Mouse (Mus musculus): ENCODE results near the gene BC051665.

BC051665 gene

DNA sequence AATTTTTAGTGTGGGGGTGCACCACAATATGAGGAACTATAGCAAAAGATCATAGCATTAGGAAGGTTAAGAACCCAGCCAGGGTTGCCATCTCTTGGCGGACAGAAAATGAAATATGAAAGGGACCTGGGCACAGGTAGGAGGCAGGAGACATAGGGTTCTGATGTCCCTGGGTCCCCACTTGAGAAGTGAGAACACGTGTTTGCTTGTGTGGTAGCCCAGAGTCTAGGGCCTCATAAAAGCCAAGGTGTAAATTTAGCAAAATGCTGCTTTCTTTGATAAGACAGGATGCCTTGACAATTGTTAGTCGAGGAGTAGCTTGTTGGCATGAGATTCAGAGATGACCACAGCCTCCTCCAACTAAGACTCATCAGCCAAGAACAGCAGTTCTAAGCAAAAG lies 41.4 kb downstream of the BC051665 start:
- in situ Hi-C loops (cut with MboI, MseI), result loop anchor here (5.0 kb wide), 4 partner anchors 63 to 272 kb away; no protein-coding TSS in a partner anchor

DNA sequence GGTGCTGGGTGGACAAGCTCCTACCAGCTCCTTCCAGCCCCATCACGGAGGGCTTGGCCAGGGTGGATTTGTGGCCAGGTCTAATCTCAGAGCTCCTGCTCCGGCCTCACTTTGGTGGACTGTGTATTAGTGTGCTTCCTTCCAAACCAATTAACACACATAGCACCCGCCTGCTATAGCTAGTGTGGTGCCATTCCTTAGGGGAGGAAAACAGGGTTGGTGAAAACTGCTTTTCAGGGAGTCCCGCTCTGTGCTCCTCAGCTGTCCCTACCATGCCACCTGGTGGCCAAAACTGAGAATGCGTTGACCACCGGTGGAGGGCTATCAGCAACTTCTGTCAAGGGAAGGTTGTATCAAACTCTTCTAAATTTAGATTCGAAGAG lies 42.1 kb downstream of the BC051665 start:
- in situ Hi-C loops (cut with MboI, MseI), result loop anchor here in 1 of 2 experiments (5.0 kb wide), 1 partner anchor 272 kb away; no protein-coding TSS in a partner anchor

DNA sequence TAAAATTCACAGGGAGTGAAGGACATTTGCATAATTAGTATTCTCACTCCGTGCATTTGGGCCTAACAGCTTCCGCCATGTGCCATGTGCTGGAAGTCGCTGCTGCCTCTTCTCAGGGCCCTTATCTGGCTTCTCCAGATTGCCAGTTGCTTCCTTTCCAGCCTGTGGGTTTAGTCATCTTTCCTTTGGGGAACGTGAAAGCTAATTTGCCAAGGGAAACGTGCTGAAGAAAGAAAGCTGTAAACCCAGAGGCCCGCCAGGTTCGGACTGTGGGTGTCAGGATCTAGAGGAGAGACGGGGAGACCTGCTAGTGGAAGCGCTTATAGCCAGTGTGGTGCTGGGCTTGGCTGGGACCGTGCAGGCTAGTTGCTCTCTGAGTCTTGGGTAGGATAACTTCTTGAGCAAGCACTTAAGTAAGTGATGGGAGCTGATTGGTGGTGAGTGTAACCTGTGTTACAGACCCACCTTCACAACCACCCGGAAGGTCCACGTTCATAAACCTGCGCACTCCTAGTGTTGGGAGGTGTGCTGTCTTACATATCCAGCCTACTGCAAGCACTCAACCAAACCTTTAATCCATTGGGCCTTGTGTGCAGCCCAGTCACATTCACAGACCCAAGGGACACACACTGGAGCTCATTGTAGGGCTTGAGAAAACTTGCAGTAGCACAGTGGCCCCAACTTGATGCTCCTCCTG lies 42.6 kb downstream of the BC051665 start:
- in situ Hi-C loops (cut with MboI, MseI), result loop anchor here in 1 of 2 experiments (5.0 kb wide), 1 partner anchor 271 kb away; no protein-coding TSS in a partner anchor

DNA sequence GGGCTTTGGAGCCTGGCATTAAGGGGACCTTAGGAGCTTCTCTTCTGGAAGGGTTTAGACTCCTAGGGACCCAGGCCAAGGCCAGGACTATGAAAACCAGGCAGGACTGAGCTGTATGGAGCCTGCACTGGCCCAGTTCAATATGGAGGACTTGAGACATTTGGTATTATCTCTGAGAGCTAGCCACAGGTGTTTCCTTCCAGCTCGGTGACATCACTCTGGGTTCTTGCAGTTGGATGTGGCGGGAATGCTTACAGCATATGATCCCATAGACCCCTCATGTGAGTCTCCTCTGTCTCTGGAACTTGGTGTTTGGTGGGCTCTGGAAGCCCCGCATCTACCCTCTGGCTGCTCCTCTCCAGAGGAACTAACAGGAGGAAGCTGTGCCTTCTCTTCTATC lies 43.6 kb downstream of the BC051665 start:
- in situ Hi-C loops (cut with MboI, MseI), result loop anchor here in 1 of 2 experiments (5.0 kb wide), 1 partner anchor 270 kb away; no protein-coding TSS in a partner anchor

DNA sequence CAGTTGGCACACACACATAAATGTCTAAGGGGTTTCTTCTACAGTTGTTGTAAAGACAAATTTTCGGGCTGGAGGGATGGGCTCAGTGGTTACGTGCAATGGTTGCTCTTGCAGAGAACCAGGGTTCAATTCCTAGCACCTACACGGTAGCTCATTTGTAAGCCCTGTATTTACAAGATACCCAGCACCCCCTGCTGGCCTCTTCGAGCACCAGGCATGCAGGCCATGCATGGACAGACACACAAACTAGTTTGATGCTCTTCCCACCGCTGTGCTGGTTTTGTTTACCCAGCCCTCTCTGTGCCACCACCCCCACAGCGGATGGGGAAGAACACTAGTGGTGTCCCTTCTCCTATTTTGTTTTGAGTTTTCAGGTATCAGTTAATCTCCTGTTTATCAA lies 45.9 kb downstream of the BC051665 start:
- in situ Hi-C loops (cut with MboI, MseI), result loop anchor here in 1 of 2 experiments (5.0 kb wide), 1 partner anchor 268 kb away; no protein-coding TSS in a partner anchor

DNA sequence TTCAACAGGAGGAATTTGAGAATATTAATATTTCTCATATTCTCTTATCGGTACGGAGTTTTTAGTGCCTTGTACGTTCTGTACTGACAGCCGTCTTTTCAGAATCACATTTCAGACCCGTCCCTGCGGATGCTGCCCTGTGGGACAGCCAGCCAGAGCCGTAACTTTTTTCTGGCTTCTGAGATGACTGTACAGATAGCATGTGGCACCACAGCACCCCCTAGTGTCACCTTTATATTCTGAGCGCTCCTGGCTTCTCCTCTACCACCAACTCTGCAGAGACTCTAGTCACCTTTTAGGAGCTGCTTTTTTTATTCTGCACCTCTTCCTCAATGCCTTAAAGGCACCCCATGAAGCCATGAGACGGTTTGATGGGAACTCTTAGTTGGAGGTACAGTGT lies 47.7 kb downstream of the BC051665 start:
- in situ Hi-C loops (cut with MboI, MseI), result loop anchor here in 1 of 2 experiments (5.0 to 10.0 kb wide), 2 partner anchors 131 to 894 kb away; no protein-coding TSS in a partner anchor

DNA sequence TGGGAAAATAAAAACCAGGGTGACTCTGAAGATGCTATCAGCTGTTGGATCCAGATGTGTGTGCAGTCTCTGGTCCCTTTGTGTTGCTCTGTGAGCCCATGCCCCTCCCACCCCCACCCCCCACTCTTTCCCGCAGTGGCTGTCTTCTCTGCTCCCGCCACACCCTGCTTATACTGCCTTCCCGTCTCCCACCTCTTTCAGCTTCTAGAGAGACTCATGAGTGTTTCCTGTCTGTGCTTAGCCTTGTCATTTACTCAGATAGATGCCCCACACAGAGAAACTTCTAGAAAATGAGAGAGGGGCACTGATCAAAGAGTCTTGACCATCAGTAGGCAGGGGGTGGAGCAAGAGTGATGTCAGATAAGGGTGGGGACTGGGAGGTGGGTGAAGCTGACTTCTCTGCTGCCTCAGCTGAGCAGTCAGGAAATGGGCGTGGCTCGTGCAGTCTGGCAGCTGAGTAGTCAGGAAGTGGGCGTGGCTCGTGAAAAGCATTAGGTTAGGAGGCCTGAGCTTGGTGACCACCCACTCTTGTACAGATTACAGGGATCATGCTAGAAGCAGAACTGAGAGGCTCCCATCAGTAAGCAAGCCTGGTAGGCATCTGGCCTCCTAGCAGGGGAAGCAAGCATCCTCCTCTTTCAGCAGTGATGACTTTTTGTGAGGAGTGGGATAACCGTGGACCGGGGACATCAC lies 48.4 kb downstream of the BC051665 start:
- in situ Hi-C loops (cut with MboI, MseI), result loop anchor here in 1 of 2 experiments (5.0 to 10.0 kb wide), 2 partner anchors 130 to 893 kb away; no protein-coding TSS in a partner anchor

DNA sequence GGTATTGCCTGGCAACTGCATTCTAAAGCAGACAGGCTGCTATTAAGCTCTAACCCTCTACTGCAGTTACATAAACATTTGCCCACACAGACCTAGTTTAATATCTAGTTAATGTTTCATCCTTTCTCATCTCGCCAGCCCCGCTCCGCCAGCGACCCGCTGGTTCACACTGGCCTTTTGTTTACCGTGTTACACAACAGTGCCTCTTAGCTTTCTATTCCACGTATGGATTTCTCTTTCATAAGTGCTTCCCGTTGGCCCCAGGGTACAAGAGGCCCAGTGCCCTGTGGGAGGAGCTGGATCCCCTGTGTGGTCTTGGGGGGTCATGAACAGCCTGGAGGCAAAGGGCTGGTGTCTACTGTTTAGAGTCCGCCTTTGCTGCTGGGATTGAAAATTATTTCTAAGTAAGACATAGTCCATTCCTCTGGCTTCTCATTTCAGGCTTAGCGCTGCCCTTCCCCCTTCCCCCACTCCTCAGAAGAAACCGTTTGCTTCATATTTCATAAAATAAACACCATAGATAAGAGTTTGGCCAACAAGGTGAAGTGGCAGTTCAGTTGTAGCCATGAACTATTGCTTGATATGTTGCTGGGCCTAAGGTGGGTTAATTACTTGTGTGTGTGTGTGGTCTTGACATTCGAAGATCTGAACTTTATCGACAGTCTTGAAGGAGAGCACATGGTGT lies 49.6 kb downstream of the BC051665 start:
- in situ Hi-C loops (cut with MboI, MseI), result loop anchor here in 1 of 2 experiments (5.0 to 10.0 kb wide), 2 partner anchors 129 to 892 kb away; no protein-coding TSS in a partner anchor

DNA sequence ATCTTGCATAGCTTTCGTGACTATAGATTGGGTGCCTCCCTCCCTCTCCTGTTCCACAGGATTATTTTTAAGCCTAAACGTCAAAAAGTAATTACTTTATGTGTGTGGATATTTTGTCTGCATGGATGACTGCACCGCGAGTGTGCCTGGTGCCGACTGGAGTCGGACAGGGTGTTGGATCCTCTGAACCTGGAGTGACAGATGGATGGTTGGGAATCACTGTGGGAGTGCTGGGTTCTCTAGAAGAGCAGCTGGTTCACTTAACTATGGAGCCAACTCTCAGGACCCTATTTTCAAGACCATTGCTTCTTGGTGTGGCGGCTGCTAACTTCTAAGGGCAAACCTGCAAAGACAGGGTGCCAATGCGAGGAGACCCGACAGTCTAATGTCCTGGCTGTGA lies 50.9 kb downstream of the BC051665 start:
- in situ Hi-C loops (cut with MboI, MseI), result loop anchor here in 1 of 2 experiments (5.0 to 10.0 kb wide), 2 partner anchors 128 to 891 kb away; no protein-coding TSS in a partner anchor
